In the genomic region with DNA sequence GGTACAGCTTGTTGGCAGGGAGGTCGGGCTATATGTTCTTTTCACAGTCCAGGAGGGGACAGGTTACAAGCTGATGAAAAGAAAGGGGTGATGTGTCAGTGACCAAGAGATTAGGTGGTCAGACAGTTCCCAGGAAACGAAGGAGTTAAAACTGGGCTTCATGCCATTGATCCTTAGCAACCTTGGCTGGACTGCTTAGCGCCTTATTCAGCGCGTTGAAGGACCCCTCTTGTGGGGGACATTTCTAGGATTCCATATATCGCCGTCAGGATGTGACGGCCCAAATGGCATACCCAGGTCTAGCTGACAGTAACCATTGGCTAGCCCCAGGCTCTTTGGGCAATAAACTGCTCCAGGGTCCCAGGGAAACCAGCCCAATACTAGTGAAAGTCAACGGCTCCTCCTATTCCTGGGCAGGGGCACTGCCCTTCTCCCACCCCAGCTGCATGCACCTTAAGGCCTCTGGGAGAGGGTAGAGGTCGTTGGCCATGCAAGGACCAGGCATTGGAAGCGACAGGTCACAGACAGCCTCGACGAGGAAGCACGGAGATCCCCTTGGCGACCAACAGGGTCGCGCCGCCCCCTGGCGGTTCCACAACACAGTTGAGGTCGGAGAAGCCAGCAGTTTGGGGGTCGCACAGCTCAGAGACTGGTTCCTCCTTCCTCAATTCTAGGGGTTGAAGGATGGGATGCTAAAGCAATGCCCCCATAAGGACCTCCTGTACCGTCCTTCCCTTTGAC, we compare ENCODE assay signal across 8 mouse cellular contexts.
A peak's percentile ranks its signal among the peaks of the same experiment; 100 is the strongest.
DNase-seq lines count a peak whose midpoint lies in the region; ATAC-seq and TF ChIP-seq lines count a peak whose summit lies in the region.

No protein-coding gene starts in this region.

- H3K9me3 ChIP-seq in embryonic facial prominence, embryonic 10.5 days: no peaks in the 10 kb centered on the region
- H3K9me3 ChIP-seq in heart, embryonic 15.5 days (replicated peaks): no peaks in the 10 kb centered on the region
- H3K9me3 ChIP-seq in limb, embryonic 14.5 days (ENCODE audit: control insufficient read depth, low read length): no peaks in the 10 kb centered on the region
- no peaks in the 10 kb centered on the region for H3K9me3 ChIP-seq in midbrain, postnatal 0 days (ENCODE audit: low read length)

- H3K27ac ChIP-seq in embryonic facial prominence, embryonic 10.5 days (replicated peaks): peak overlapping the region; percentile 80
- peak overlapping the region; percentile 41 for H3K27ac ChIP-seq in heart, embryonic 15.5 days
- no peak overlapping the region for H3K27ac ChIP-seq in limb, embryonic 14.5 days (replicated peaks; ENCODE audit: low read depth, low read length)
- H3K27ac ChIP-seq in midbrain, postnatal 0 days (ENCODE audit: low read depth, low read length): peak overlapping the region; percentile 94

- peaks cover 100% of the 10 kb centered on the region for H3K27me3 ChIP-seq in embryonic facial prominence, embryonic 10.5 days (replicated peaks; ENCODE audit: low read depth, poor library complexity, severe bottlenecking)
- H3K27me3 ChIP-seq in heart, embryonic 15.5 days: peaks cover 68% of the 10 kb centered on the region
- H3K27me3 ChIP-seq in limb, embryonic 14.5 days (ENCODE audit: control insufficient read depth, insufficient read depth, low read length): peaks cover 37% of the 10 kb centered on the region
- peaks cover 33% of the 10 kb centered on the region for H3K27me3 ChIP-seq in midbrain, postnatal 0 days (ENCODE audit: insufficient read depth, low read length)

- H3K4me1 ChIP-seq in embryonic facial prominence, embryonic 10.5 days: peaks cover 56% of the 10 kb centered on the region
- H3K4me1 ChIP-seq in heart, embryonic 15.5 days (replicated peaks): peaks cover 36% of the 10 kb centered on the region
- peaks cover 14% of the 10 kb centered on the region for H3K4me1 ChIP-seq in limb, embryonic 14.5 days (ENCODE audit: control insufficient read depth, insufficient read depth, low read length)
- peaks cover 7% of the 10 kb centered on the region; the same call in 1 of the 2 replicates for H3K4me1 ChIP-seq in midbrain, postnatal 0 days (ENCODE audit: insufficient read depth, low read length)

- peak overlapping the region; percentile 74 for H3K4me3 ChIP-seq in embryonic facial prominence, embryonic 10.5 days
- peak overlapping the region; percentile 65 for H3K4me3 ChIP-seq in heart, embryonic 15.5 days
- peak overlapping the region; percentile 58 for H3K4me3 ChIP-seq in limb, embryonic 14.5 days (replicated peaks; ENCODE audit: low read length)
- H3K4me3 ChIP-seq in midbrain, postnatal 0 days (ENCODE audit: low read depth, low read length): peak overlapping the region; percentile 58

- peak; percentile 36 for DNase-seq in adrenal gland, postnatal 14 days
- no peak for DNase-seq in adrenal gland, postnatal 4 days (ENCODE audit: low spot score in 2 of 2)
- DNase-seq in MN1 (ENCODE audit: low spot score): peak; percentile 50
- peak; percentile 83 for DNase-seq in embryonic facial prominence, embryonic 10.5 days (ENCODE audit: low spot score)
- DNase-seq in limb, embryonic 14.5 days (ENCODE audit: low spot score): peak; percentile 72
- peak; percentile 81 for DNase-seq in midbrain, postnatal 0 days (ENCODE audit: low spot score)

- no peak for ATAC-seq in heart, embryonic 15.5 days (replicated peaks; ENCODE audit: insufficient number of reproducible peaks, insufficient read depth, low FRiP score, low read depth)
- 0 out of 2 replicates have a peak, but pooled peaks have one; percentile 38 for ATAC-seq in limb, embryonic 14.5 days (ENCODE audit: low FRiP score, low read depth)
- ATAC-seq in midbrain, postnatal 0 days (ENCODE audit: low FRiP score): peak; percentile 44; the same call in 1 of the 2 replicates
- no peak for ATAC-seq in activated CD4-positive, CD25-positive, alpha-beta regulatory T cell, adult 4 months

- TF ChIP-seq CTCF in midbrain, postnatal 0 days (IDR thresholded peaks at IDR 0.05): peak; percentile 86

- TF ChIP-seq POLR2A in limb, embryonic 14.5 days (IDR thresholded peaks at IDR 0.05; ENCODE audit: borderline replicate concordance, extremely low read depth, insufficient read depth, insufficient read length): no peak

- WGBS in embryonic facial prominence, embryonic 10.5 days: 5% methylated on average over 22 of the region's 22 CpGs
- WGBS in heart, embryonic 15.5 days: 4% methylated on average over 22 of the region's 22 CpGs
- 5% methylated on average over 22 of the region's 22 CpGs for WGBS in limb, embryonic 14.5 days
- 2% methylated on average over 22 of the region's 22 CpGs for WGBS in midbrain, postnatal 0 days

- peak overlapping the region; percentile 68 for H3K9ac ChIP-seq in heart, embryonic 15.5 days
- H3K9ac ChIP-seq in limb, embryonic 14.5 days (ENCODE audit: low read depth, low read length, severe bottlenecking): peak overlapping the region; percentile 59
- H3K9ac ChIP-seq in midbrain, postnatal 0 days (replicated peaks; ENCODE audit: low read length, poor library complexity, severe bottlenecking): peak overlapping the region; percentile 77

- peak overlapping the region; percentile 94 for H3K4me2 ChIP-seq in heart, embryonic 15.5 days
- H3K4me2 ChIP-seq in limb, embryonic 14.5 days (replicated peaks; ENCODE audit: low read depth, low read length, severe bottlenecking): peak overlapping the region; percentile 97
- H3K4me2 ChIP-seq in midbrain, postnatal 0 days (ENCODE audit: low read depth, low read length, poor library complexity, severe bottlenecking): peak overlapping the region; percentile 98

- H3K36me3 ChIP-seq in embryonic facial prominence, embryonic 10.5 days (replicated peaks): no peaks in the 10 kb centered on the region
- no peaks in the 10 kb centered on the region for H3K36me3 ChIP-seq in heart, embryonic 15.5 days
- no peaks in the 10 kb centered on the region for H3K36me3 ChIP-seq in limb, embryonic 14.5 days (ENCODE audit: control insufficient read depth, insufficient read depth, low read length)
- H3K36me3 ChIP-seq in midbrain, postnatal 0 days (ENCODE audit: insufficient read depth, low read length): no peaks in the 10 kb centered on the region

Comparison
In these comparisons a context has a peak if more than half of its experiments do, and no peak if none do; other contexts are left out.
1. DNase-seq: peak in adrenal gland, postnatal 14 days (single experiment), MN1 (single experiment), embryonic facial prominence, embryonic 10.5 days (single experiment), limb, embryonic 14.5 days (single experiment) and midbrain, postnatal 0 days (single experiment); none in adrenal gland, postnatal 4 days (0 of 2).
2. ATAC-seq: peak in limb, embryonic 14.5 days (single experiment) and midbrain, postnatal 0 days (single experiment); none in heart, embryonic 15.5 days (single experiment) and activated CD4-positive, CD25-positive, alpha-beta regulatory T cell, adult 4 months (single experiment).
3. Peak in every context shown above with its lines, with median percentiles within 50 percentile points of each other: H3K4me3 ChIP-seq, H3K4me2 ChIP-seq and H3K9ac ChIP-seq.